Mouse (Mus musculus) hindbrain, embryonic 15.5 days (tissue): ENCODE results near the gene Atf2. TPM values are rescaled to one million over a fixed set of nuclear protein-coding genes. Genes with fewer than 3 reads are reported as not detected.

ENCODE experiments used
- ATAC-seq: fragments of 200-750 bp; cut with Nextera tagmentation; 2 replicates; pipeline ENCODE4 v1.8.0; 2017; ENCODE audit warnings: low read depth, moderate number of reproducible peaks, moderate TSS enrichment; ENCODE audit not compliant: low FRiP score
- H3K27ac ChIP-seq: fragments of 300-500 bp; sonication (generic); replicated peaks from 2 replicates; pipeline ENCODE4 v1.5.1; 2015; ENCODE audit warnings: mild to moderate bottlenecking, inconsistent platforms
- H3K27me3 ChIP-seq: fragments of 300-500 bp; sonication (generic); 2 replicates; pipeline ENCODE4 v1.6.1; 2015; ENCODE audit warnings: control low read depth, inconsistent platforms
- H3K36me3 ChIP-seq: fragments of 300-500 bp; sonication (generic); 2 replicates; pipeline ENCODE4 v1.6.1; 2015; ENCODE audit warnings: control low read depth, inconsistent platforms
- H3K4me1 ChIP-seq: fragments of 300-500 bp; sonication (generic); replicated peaks from 2 replicates; pipeline ENCODE4 v1.6.1; 2015; ENCODE audit warnings: control low read depth, inconsistent platforms
- H3K4me2 ChIP-seq: fragments of 300-500 bp; sonication (generic); 2 replicates; pipeline ENCODE4 v1.6.1; 2015; ENCODE audit warnings: moderate library complexity, mild to moderate bottlenecking, inconsistent platforms
- H3K4me3 ChIP-seq: fragments of 300-500 bp; sonication (generic); 2 replicates; pipeline ENCODE4 v1.5.1; 2015; ENCODE audit warnings: mild to moderate bottlenecking, inconsistent platforms
- H3K9ac ChIP-seq: fragments of 300-500 bp; sonication (generic); 2 replicates; pipeline ENCODE4 v1.6.1; 2015; ENCODE audit warnings: inconsistent platforms
- H3K9me3 ChIP-seq: fragments of 300-500 bp; sonication (generic); 2 replicates; pipeline ENCODE4 v1.6.1; 2016; ENCODE audit warnings: control low read depth, inconsistent platforms
- WGBS: fragments of 180-500 bp; shearing (Covaris S2); methylation state at CpG from one replicate; pipeline ENCODE4 v1.1.7; 2015; 5-methylcytosine and 5-hydroxymethylcytosine counted together
- polyA plus RNA-seq: library from polyadenylated mRNA; unstranded; fragments of >200 nt; fragmentation: Nextera tagmentation; extraction: Ambion mirVana; gene quantifications from 2 replicates; pipeline ENCODE4 v1.2.1, GENCODE M21; 2015

Atf2 gene
- polyA plus RNA-seq, 1 experiment from 2014 or later = 103 TPM

GRCm38 (mm10) chr2:73790332-73790731 is 102.1 kb downstream of the Atf2 start:
- H3K4me2 ChIP-seq = no peak overlapping the region
- H3K9me3 ChIP-seq = no peaks in the 10 kb centered on the region
- no peaks in the 10 kb centered on the region for H3K36me3 ChIP-seq
- no peaks in the 10 kb centered on the region for H3K4me1 ChIP-seq
- WGBS = 67% methylated on average over 2 of the region's 2 CpGs
- no peaks in the 10 kb centered on the region for H3K27me3 ChIP-seq
- peak; percentile 87; the same call in 1 of the 2 replicates for ATAC-seq
- H3K27ac ChIP-seq = no peak overlapping the region
- H3K4me3 ChIP-seq = no peak overlapping the region
- H3K9ac ChIP-seq = no peak overlapping the region

- Histone ChIP-seq H3K4me1 (no peaks in the 10 kb centered on the region), H3K27me3 (no peaks in the 10 kb centered on the region)
- WGBS = 81% methylated on average over 6 of the region's 6 CpGs
Measured at GRCm38 (mm10) chr2:73788395-73788794, 104.0 kb downstream of the Atf2 start.

GRCm38 (mm10) chr2:73782371-73782905 is 110.0 kb downstream of the Atf2 start:
- Histone ChIP-seq H3K4me3 (no peak overlapping the region), H3K36me3 (no peaks in the 10 kb centered on the region), H3K27me3 (no peaks in the 10 kb centered on the region), H3K9ac (no peak overlapping the region), H3K4me1 (peaks cover 19% of the 10 kb centered on the region), H3K27ac (no peak overlapping the region), H3K9me3 (no peaks in the 10 kb centered on the region), H3K4me2 (no peak overlapping the region)
- WGBS = 45% methylated on average over 9 of the region's 9 CpGs
- no peak for ATAC-seq

More at GRCm38 (mm10) chr2:73788395-73788794, 104.0 kb downstream of the Atf2 start:
- Histone ChIP-seq H3K9me3 (no peaks in the 10 kb centered on the region), H3K4me3 (no peak overlapping the region), H3K27ac (no peak overlapping the region), H3K9ac (no peak overlapping the region), H3K36me3 (no peaks in the 10 kb centered on the region), H3K4me2 (no peak overlapping the region)
- ATAC-seq = no peak

- Histone ChIP-seq H3K27me3 (no peaks in the 10 kb centered on the region), H3K27ac (peak overlapping the region; percentile 34; the same call in 1 of the 2 replicates), H3K4me3 (no peak overlapping the region), H3K4me1 (peaks cover 25% of the 10 kb centered on the region), H3K4me2 (no peak overlapping the region), H3K9ac (no peak overlapping the region), H3K36me3 (no peaks in the 10 kb centered on the region), H3K9me3 (no peaks in the 10 kb centered on the region)
- ATAC-seq = no peak
- 68% methylated on average over 14 of the region's 14 CpGs for WGBS
Measured at GRCm38 (mm10) chr2:73780321-73781010, 112.0 kb downstream of the Atf2 start.

GRCm38 (mm10) chr2:73779796-73780195 is 112.6 kb downstream of the Atf2 start:
- Histone ChIP-seq H3K4me3 (no peak overlapping the region), H3K4me2 (0 out of 2 replicates have a peak overlapping the region, but pooled peaks have one; percentile 11), H3K27ac (peak overlapping the region; percentile 45; the same call in 1 of the 2 replicates), H3K36me3 (no peaks in the 10 kb centered on the region), H3K9me3 (no peaks in the 10 kb centered on the region), H3K27me3 (no peaks in the 10 kb centered on the region), H3K9ac (no peak overlapping the region), H3K4me1 (peaks cover 25% of the 10 kb centered on the region)
- 30% methylated on average over 7 of the region's 7 CpGs for WGBS
- no peak for ATAC-seq

- H3K9ac ChIP-seq = no peak overlapping the region
- no peak overlapping the region for H3K4me3 ChIP-seq
- 0 out of 2 replicates have a peak overlapping the region, but pooled peaks have one; percentile 9 for H3K4me2 ChIP-seq
- no peaks in the 10 kb centered on the region for H3K9me3 ChIP-seq
- peak overlapping the region; percentile 14; the same call in 1 of the 2 replicates for H3K27ac ChIP-seq
- peaks cover 25% of the 10 kb centered on the region for H3K4me1 ChIP-seq
- no peaks in the 10 kb centered on the region for H3K27me3 ChIP-seq
- WGBS = 57% methylated on average over 4 of the region's 4 CpGs
- H3K36me3 ChIP-seq = no peaks in the 10 kb centered on the region
- no peak for ATAC-seq
Measured at GRCm38 (mm10) chr2:73779016-73779595, 113.3 kb downstream of the Atf2 start.

GRCm38 (mm10) chr2:73776936-73777335 is 115.5 kb downstream of the Atf2 start:
- no peaks in the 10 kb centered on the region for H3K27me3 ChIP-seq
- H3K36me3 ChIP-seq = no peaks in the 10 kb centered on the region
- ATAC-seq = no peak
- no peaks in the 10 kb centered on the region for H3K9me3 ChIP-seq
- peak overlapping the region; percentile 63 for H3K27ac ChIP-seq
- peaks cover 42% of the 10 kb centered on the region for H3K4me1 ChIP-seq
- 36% methylated on average over 4 of the region's 4 CpGs for whole genome bisulfite sequencing
- H3K4me2 ChIP-seq = peak overlapping the region; percentile 62
- H3K9ac ChIP-seq = no peak overlapping the region
- H3K4me3 ChIP-seq = no peak overlapping the region

- H3K4me3 ChIP-seq = peak overlapping the region; percentile 77
- ATAC-seq = peak; percentile 21; the same call in 1 of the 2 replicates
- peak overlapping the region; percentile 62 for H3K4me2 ChIP-seq
- under 1% methylated on average over 22 of the region's 22 CpGs for WGBS
- H3K36me3 ChIP-seq = no peaks in the 10 kb centered on the region
- peaks cover 44% of the 10 kb centered on the region for H3K4me1 ChIP-seq
- H3K9ac ChIP-seq = peak overlapping the region; percentile 83
- no peaks in the 10 kb centered on the region for H3K9me3 ChIP-seq
- peak overlapping the region; percentile 93 for H3K27ac ChIP-seq
- H3K27me3 ChIP-seq = no peaks in the 10 kb centered on the region
Measured at GRCm38 (mm10) chr2:73775683-73776310, 116.6 kb downstream of the Atf2 start.

- H3K4me1 ChIP-seq = peaks cover 38% of the 10 kb centered on the region
- peak; percentile 94 for ATAC-seq
- no peaks in the 10 kb centered on the region for H3K36me3 ChIP-seq
- H3K9me3 ChIP-seq = no peaks in the 10 kb centered on the region
- under 1% methylated on average over 77 of the region's 131 CpGs for WGBS
- peak within 1 kb of the TSS; percentile 93 for H3K27ac ChIP-seq
- peak within 1 kb of the TSS; percentile 77 for H3K4me3 ChIP-seq
- peak within 1 kb of the TSS; percentile 83 for H3K9ac ChIP-seq
- peak within 1 kb of the TSS; percentile 62 for H3K4me2 ChIP-seq
- H3K27me3 ChIP-seq = no peaks in the 10 kb centered on the region
Measured at GRCm38 (mm10) chr2:73774786-73775682, 117.4 kb downstream of the Atf2 start, which contains the start of gene Chn1. Gene Chn1, minus strand, starts transcription at chr2:73775346.

- H3K9me3 ChIP-seq = no peaks in the 10 kb centered on the region
- H3K4me1 ChIP-seq = peaks cover 33% of the 10 kb centered on the region
- peak overlapping the region; percentile 62 for H3K4me2 ChIP-seq
- H3K36me3 ChIP-seq = no peaks in the 10 kb centered on the region
- no peaks in the 10 kb centered on the region for H3K27me3 ChIP-seq
- 0 out of 2 replicates have a peak overlapping the region, but pooled peaks have one; percentile 31 for H3K9ac ChIP-seq
- ATAC-seq = no peak
- 14% methylated on average over 1 of the region's 1 CpGs for WGBS
- peak overlapping the region; percentile 77 for H3K4me3 ChIP-seq
- no peak overlapping the region for H3K27ac ChIP-seq
Measured at GRCm38 (mm10) chr2:73772945-73773344, 119.5 kb downstream of the Atf2 start.

GRCm38 (mm10) chr2:73768669-73769068 is 123.8 kb downstream of the Atf2 start:
- 76% methylated on average over 4 of the region's 4 CpGs for WGBS
- H3K4me3 ChIP-seq = no peak overlapping the region
- peaks cover 25% of the 10 kb centered on the region for H3K4me1 ChIP-seq
- no peak overlapping the region for H3K9ac ChIP-seq
- H3K4me2 ChIP-seq = no peak overlapping the region
- no peak overlapping the region for H3K27ac ChIP-seq
- no peaks in the 10 kb centered on the region for H3K9me3 ChIP-seq
- H3K27me3 ChIP-seq = no peaks in the 10 kb centered on the region
- no peaks in the 10 kb centered on the region for H3K36me3 ChIP-seq
- no peak for ATAC-seq
